Mouse (Mus musculus): Measurements from ENCODE around the gene Rpl27a. TPM values are rescaled to one million over a fixed set of nuclear protein-coding genes. Genes with fewer than 3 reads are reported as not detected.

Gene Rpl27a
- total and polyA plus RNA-seq, 3 experiments: 221 to 1,252 TPM; not detected in 1

GRCm38 (mm10) chr7:109493319-109494316 lies 25.3 kb upstream of the Rpl27a start:
- no peaks in the 10 kb centered on the region for H3K4me1 ChIP-seq (ENCODE audit: control insufficient read depth in 1 of 2, insufficient read depth in 2 of 2, low read length in 2 of 2)
- H3K27ac ChIP-seq (ENCODE audit: control insufficient read depth, low read depth, low read length): no peak overlapping the region
- no peak overlapping the region for H3K4me3 ChIP-seq (ENCODE audit: control insufficient read depth in 1 of 2, insufficient read depth in 1 of 2, low read depth in 2 of 2, low read length in 2 of 2)
- no peak overlapping the region for H3K9ac ChIP-seq (ENCODE audit: control insufficient read depth, low read depth, low read length, poor library complexity, severe bottlenecking)
- no peaks in the 10 kb centered on the region for H3K79me2 ChIP-seq (ENCODE audit: control insufficient read depth, insufficient read depth, low read length, poor library complexity)
- peaks cover 4 to 6% of the 10 kb centered on the region in 2 experiments for H3K27me3 ChIP-seq (ENCODE audit: control insufficient read depth in 1 of 2, insufficient read depth in 2 of 2, low read length in 2 of 2)
- H3K9me3 ChIP-seq (replicated peaks; ENCODE audit: insufficient read depth, low read length): no peaks in the 10 kb centered on the region
- TF ChIP-seq CHD1 (IDR thresholded peaks at IDR 0.05; ENCODE audit: low read depth, low read length) (no peak), MXI1 (IDR thresholded peaks at IDR 0.05; ENCODE audit: low read depth, low read length) (no peak), KAT2A (conservative IDR thresholded peaks at IDR 0.05; ENCODE audit: low read depth, low read length) (no peak), ZKSCAN1 (IDR thresholded peaks at IDR 0.05; ENCODE audit: low read depth, low read length) (no peak), CHD2 (IDR thresholded peaks at IDR 0.05; ENCODE audit: low read length) (no peak), POLR2AphosphoS5 (IDR thresholded peaks at IDR 0.05; ENCODE audit: borderline replicate concordance, low read depth, low read length) (no peak), ZNF384 (IDR thresholded peaks at IDR 0.05; ENCODE audit: low read depth, low read length) (no peak), POLR2A (IDR thresholded peaks at IDR 0.05; ENCODE audit: control insufficient read depth in 1 of 2, insufficient read depth in 1 of 2, low read depth in 1 of 2, low read length in 2 of 2, poor library complexity in 1 of 2) (no peak), NRF1 (IDR thresholded peaks at IDR 0.05; ENCODE audit: insufficient read depth, low read depth, low read length, poor library complexity, severe bottlenecking) (no peak), TCF12 (IDR thresholded peaks at IDR 0.05; ENCODE audit: low read depth, low read length) (no peak), EP300 (IDR thresholded peaks at IDR 0.05; ENCODE audit: low read depth in 1 of 2, low read length in 2 of 2) (no peak), GATA1 (IDR thresholded peaks at IDR 0.05; ENCODE audit: low read depth, low read length) (no peak)
- no peak for DNase-seq (ENCODE audit: low read depth, low spot score)
- H3K36me3 ChIP-seq (ENCODE audit: control insufficient read depth in 1 of 2, insufficient read depth in 2 of 2, low read length in 2 of 2): no peaks in the 10 kb centered on the region

- Histone ChIP-seq H3K27me3 (ENCODE audit: control insufficient read depth in 1 of 2, insufficient read depth in 2 of 2, low read length in 2 of 2) (peaks cover 4 to 6% of the 10 kb centered on the region in 2 experiments; a peak in 3 of 4 replicates), H3K79me2 (ENCODE audit: control insufficient read depth, insufficient read depth, low read length, poor library complexity) (no peaks in the 10 kb centered on the region), H3K9ac (ENCODE audit: control insufficient read depth, low read depth, low read length, poor library complexity, severe bottlenecking) (no peak overlapping the region), H3K9me3 (replicated peaks; ENCODE audit: insufficient read depth, low read length) (no peaks in the 10 kb centered on the region), H3K27ac (ENCODE audit: control insufficient read depth, low read depth, low read length) (no peak overlapping the region), H3K4me1 (ENCODE audit: control insufficient read depth in 1 of 2, insufficient read depth in 2 of 2, low read length in 2 of 2) (peaks cover 2 to 3% of the 10 kb centered on the region in 2 experiments), H3K36me3 (ENCODE audit: control insufficient read depth in 1 of 2, insufficient read depth in 2 of 2, low read length in 2 of 2) (peaks cover 0 to 3% of the 10 kb centered on the region in 2 experiments; a peak in 2 of 4 replicates), H3K4me3 (ENCODE audit: control insufficient read depth in 1 of 2, insufficient read depth in 1 of 2, low read depth in 2 of 2, low read length in 2 of 2) (no peak overlapping the region)
- no peak for DNase-seq (ENCODE audit: low read depth, low spot score)
- no peak for TF ChIP-seq ZC3H11A (IDR thresholded peaks at IDR 0.05; ENCODE audit: low read depth, low read length)
- no peak for TF ChIP-seq SMC3 (IDR thresholded peaks at IDR 0.05; ENCODE audit: low read depth, low read length)
- TF ChIP-seq HCFC1 (IDR thresholded peaks at IDR 0.05; ENCODE audit: low read depth, low read length): no peak
- no peak for TF ChIP-seq NRF1 (IDR thresholded peaks at IDR 0.05; ENCODE audit: insufficient read depth, low read depth, low read length, poor library complexity, severe bottlenecking)
These were observed 21.4 kb upstream of the Rpl27a start for GRCm38 (mm10) chr7:109497507-109497906.

All from MEL (cell line).